Mouse (Mus musculus) bone marrow, adult 2 months (tissue): ENCODE results near the gene Fbxo6. TPM values are rescaled to one million over a fixed set of nuclear protein-coding genes. Genes with fewer than 3 reads are reported as not detected.

Source experiments
- H3K27ac ChIP-seq: fragments of 200-500 bp; 2 replicates; pipeline ENCODE4 v1.5.1; 2012; ENCODE audit warnings: low read depth, mild to moderate bottlenecking, control low read depth, inconsistent platforms, low read length; ENCODE audit not compliant: control insufficient read depth, poor library complexity, insufficient read depth
- H3K4me1 ChIP-seq: fragments of 200-500 bp; 2 replicates; pipeline ENCODE4 v1.6.1; 2011; ENCODE audit warnings: low read length; ENCODE audit not compliant: control insufficient read depth, insufficient read depth
- H3K4me3 ChIP-seq: fragments of 200-500 bp; replicated peaks from 2 replicates; pipeline ENCODE3; 2011; ENCODE audit warnings: mild to moderate bottlenecking, low read depth, low read length, control low read depth; ENCODE audit not compliant: control insufficient read depth
- CTCF ChIP-seq: fragments of 200-500 bp; IDR thresholded peaks from 2 replicates; pipeline ENCODE4 v1.5.1; 2011; ENCODE audit warnings: low read length, control low read depth; ENCODE audit not compliant: control insufficient read depth, insufficient read depth
- POLR2A ChIP-seq: fragments of 200-500 bp; IDR thresholded peaks from 2 replicates; pipeline ENCODE4 v1.6.1; 2011; ENCODE audit warnings: low read depth, mild to moderate bottlenecking, control low read depth, low read length, borderline replicate concordance; ENCODE audit not compliant: control insufficient read depth
- WGBS: fragments of 180-500 bp; shearing (Covaris S2); methylation state at CpG from one replicate; pipeline ENCODE4 v1.1.7; 2018; 5-methylcytosine and 5-hydroxymethylcytosine counted together
- polyA plus RNA-seq: library from polyadenylated mRNA; stranded (reverse); fragments of >200 nt; gene quantifications from 2 replicates; pipeline ENCODE4 v1.2.4, GENCODE M21; 2011; ENCODE audit warnings: low replicate concordance; ENCODE audit not compliant: missing spikeins, insufficient read depth, insufficient read length

The Fbxo6 gene
- polyA plus RNA-seq, 1 experiment: 11.2 TPM

GRCm38 (mm10) chr4:148140098-148141011, 11.6 kb downstream of the Fbxo6 start:
- Histone ChIP-seq H3K27ac (peak overlapping the region; percentile 85), H3K4me1 (no peaks in the 10 kb centered on the region), H3K4me3 (peak overlapping the region; percentile 90)
- TF ChIP-seq CTCF (peak; percentile 77), POLR2A (peak; percentile 65; the same call in 1 of the 2 replicates)
- under 1% methylated on average over 65 of the region's 65 CpGs for WGBS

- WGBS: under 1% methylated on average over 12 of the region's 12 CpGs
- Histone ChIP-seq H3K4me3 (peak overlapping the region; percentile 90), H3K27ac (peak overlapping the region; percentile 56; the same call in 1 of the 2 replicates), H3K4me1 (no peaks in the 10 kb centered on the region; the same call in 1 of the 2 replicates)
- TF ChIP-seq POLR2A: no peak
- TF ChIP-seq CTCF: no peak
Measured at GRCm38 (mm10) chr4:148139767-148140097, 12.2 kb downstream of the Fbxo6 start.

GRCm38 (mm10) chr4:148137503-148137902, 14.4 kb downstream of the Fbxo6 start:
- TF ChIP-seq POLR2A: no peak
- TF ChIP-seq CTCF: no peak
- no peak overlapping the region for H3K27ac ChIP-seq
- 73% methylated on average over 8 of the region's 8 CpGs for WGBS
- no peak overlapping the region for H3K4me3 ChIP-seq
- H3K4me1 ChIP-seq: no peaks in the 10 kb centered on the region; the same call in 1 of the 2 replicates

- no peaks in the 10 kb centered on the region; the same call in 1 of the 2 replicates for H3K4me1 ChIP-seq
- H3K4me3 ChIP-seq: no peak overlapping the region
- no peak overlapping the region for H3K27ac ChIP-seq
- WGBS: 30% methylated on average over 8 of the region's 8 CpGs
- no peak for TF ChIP-seq CTCF
- no peak for TF ChIP-seq POLR2A
Measured at GRCm38 (mm10) chr4:148134988-148135387, 17.0 kb downstream of the Fbxo6 start.

- 4% methylated on average over 21 of the region's 21 CpGs for WGBS
- Histone ChIP-seq H3K4me1 (no peaks in the 10 kb centered on the region; the same call in 1 of the 2 replicates), H3K4me3 (no peak overlapping the region), H3K27ac (no peak overlapping the region)
- no peak for TF ChIP-seq POLR2A
- TF ChIP-seq CTCF: no peak
Measured at GRCm38 (mm10) chr4:148131497-148132081, 20.4 kb downstream of the Fbxo6 start.

- Histone ChIP-seq H3K27ac (peak within 1 kb of the TSS; percentile 10; the same call in 1 of the 2 replicates), H3K4me1 (no peaks in the 10 kb centered on the region; the same call in 1 of the 2 replicates), H3K4me3 (no peak within 1 kb of the TSS)
- 2% methylated on average over 82 of the region's 87 CpGs for WGBS
- TF ChIP-seq CTCF (no peak), POLR2A (no peak)
Measured at GRCm38 (mm10) chr4:148130561-148131413, 21.2 kb downstream of the Fbxo6 start, which contains the start of gene Draxin. TSS of gene Draxin (minus strand) at chr4:148130698.

GRCm38 (mm10) chr4:148130133-148130532, 21.8 kb downstream of the Fbxo6 start, which contains the start of gene Mad2l2:
TSS of gene Mad2l2 (plus strand) at chr4:148130384.
- TF ChIP-seq POLR2A: no peak
- peak within 1 kb of the TSS; percentile 10; the same call in 1 of the 2 replicates for H3K27ac ChIP-seq
- H3K4me1 ChIP-seq: no peaks in the 10 kb centered on the region; the same call in 1 of the 2 replicates
- WGBS: 8% methylated on average over 18 of the region's 18 CpGs
- H3K4me3 ChIP-seq: no peak within 1 kb of the TSS
